Mouse (Mus musculus) neural tube, embryonic 14.5 days (tissue): ENCODE results near the gene Gcn1l1. TPM values are rescaled to one million over a fixed set of nuclear protein-coding genes. Genes with fewer than 3 reads are reported as not detected.

Experiments
- ATAC-seq: fragments of 200-750 bp; cut with Nextera tagmentation; 2 replicates; pipeline ENCODE4 v1.8.0; 2017; ENCODE audit warnings: low read depth, mild to moderate bottlenecking, moderate TSS enrichment, moderate library complexity
- H3K27ac ChIP-seq: fragments of 300-500 bp; sonication (generic); 2 replicates; pipeline ENCODE4 v1.5.1; 2014; ENCODE audit warnings: low read depth, mild to moderate bottlenecking, control low read depth, low read length, moderate library complexity, mixed read lengths
- H3K27me3 ChIP-seq: fragments of 300-500 bp; sonication (generic); 2 replicates; pipeline ENCODE4 v1.6.1; 2014; ENCODE audit warnings: low read length; ENCODE audit not compliant: control insufficient read depth, insufficient read depth
- H3K36me3 ChIP-seq: fragments of 300-500 bp; sonication (generic); 2 replicates; pipeline ENCODE4 v1.6.1; 2014; ENCODE audit warnings: low read length, mixed read lengths; ENCODE audit not compliant: control insufficient read depth, insufficient read depth
- H3K4me1 ChIP-seq: fragments of 300-500 bp; sonication (generic); 2 replicates; pipeline ENCODE4 v1.6.1; 2014; ENCODE audit warnings: low read length; ENCODE audit not compliant: control insufficient read depth, insufficient read depth
- H3K4me2 ChIP-seq: fragments of 300-500 bp; sonication (generic); 2 replicates; pipeline ENCODE4 v1.6.1; 2014; ENCODE audit warnings: mild to moderate bottlenecking, low read depth, low read length, control low read depth
- H3K4me3 ChIP-seq: fragments of 300-500 bp; sonication (generic); 2 replicates; pipeline ENCODE4 v1.5.1; 2014; ENCODE audit warnings: low read depth, low read length, control low read depth, mixed read lengths
- H3K9ac ChIP-seq: fragments of 300-500 bp; sonication (generic); replicated peaks from 2 replicates; pipeline ENCODE4 v1.6.1; 2014; ENCODE audit warnings: low read depth, mild to moderate bottlenecking, control low read depth, low read length, mixed read lengths
- H3K9me3 ChIP-seq: fragments of 300-500 bp; sonication (generic); 2 replicates; pipeline ENCODE4 v1.6.1; 2016; ENCODE audit warnings: low read length; ENCODE audit not compliant: control insufficient read depth
- WGBS: fragments of 180-500 bp; shearing (Covaris S2); extraction: QIAGEN DNeasy Blood & Tissue Kit; methylation state at CpG from one replicate; pipeline ENCODE4 v1.1.7; 2014; 5-methylcytosine and 5-hydroxymethylcytosine counted together
- polyA plus RNA-seq: library from polyadenylated mRNA; unstranded; fragments of >200 nt; fragmentation: Nextera tagmentation; extraction: Ambion mirVana; gene quantifications from 2 replicates; pipeline ENCODE4 v1.2.1, GENCODE M21; 2014

Gcn1l1 gene
- polyA plus RNA-seq, 1 experiment from 2014 or later: 45.2 TPM

DNA sequence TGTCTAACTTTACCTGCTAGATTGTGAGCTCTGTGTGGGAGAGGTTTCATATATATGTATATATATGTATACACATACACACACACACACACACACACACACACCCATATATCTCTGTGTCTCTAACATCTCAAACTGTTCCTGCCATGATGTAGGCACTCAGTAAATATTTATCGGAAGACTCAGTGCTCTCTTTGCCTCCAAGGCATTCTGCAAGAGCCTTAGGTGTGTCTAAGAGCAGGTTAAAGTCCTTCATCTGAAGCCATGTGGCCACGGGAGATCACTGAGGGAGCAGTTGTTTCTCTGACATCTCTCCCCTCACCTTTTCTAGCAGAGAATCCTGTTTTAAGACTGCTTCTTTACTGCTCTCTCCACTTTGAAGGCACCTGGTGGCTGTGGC lies 26.5 kb downstream of the Gcn1l1 start:
- no peak for ATAC-seq
- Histone ChIP-seq H3K4me3 (no peak overlapping the region), H3K36me3 (peaks cover 75% of the 10 kb centered on the region), H3K27me3 (no peaks in the 10 kb centered on the region), H3K4me1 (no peaks in the 10 kb centered on the region), H3K27ac (no peak overlapping the region), H3K9me3 (no peaks in the 10 kb centered on the region), H3K4me2 (no peak overlapping the region), H3K9ac (no peak overlapping the region)
- WGBS: 94% methylated on average over 2 of the region's 2 CpGs

GRCm38 (mm10) chr5:115603561-115603960 lies 38.5 kb downstream of the Gcn1l1 start:
- no peaks in the 10 kb centered on the region for H3K9me3 ChIP-seq
- H3K4me2 ChIP-seq: no peak overlapping the region
- H3K4me3 ChIP-seq: no peak overlapping the region
- no peaks in the 10 kb centered on the region for H3K4me1 ChIP-seq
- H3K36me3 ChIP-seq: peaks cover 74% of the 10 kb centered on the region
- no peak overlapping the region for H3K9ac ChIP-seq
- H3K27me3 ChIP-seq: no peaks in the 10 kb centered on the region
- 98% methylated on average over 6 of the region's 6 CpGs for WGBS
- no peak for ATAC-seq
- H3K27ac ChIP-seq: no peak overlapping the region

GRCm38 (mm10) chr5:115611566-115611965 lies 46.5 kb downstream of the Gcn1l1 start:
- H3K36me3 ChIP-seq: peaks cover 86% of the 10 kb centered on the region
- H3K9me3 ChIP-seq: no peaks in the 10 kb centered on the region
- WGBS: 96% methylated on average over 11 of the region's 11 CpGs
- no peaks in the 10 kb centered on the region for H3K27me3 ChIP-seq
- no peak overlapping the region for H3K9ac ChIP-seq
- no peak overlapping the region for H3K4me3 ChIP-seq
- no peak overlapping the region for H3K4me2 ChIP-seq
- H3K27ac ChIP-seq: no peak overlapping the region
- ATAC-seq: no peak
- no peaks in the 10 kb centered on the region for H3K4me1 ChIP-seq

DNA sequence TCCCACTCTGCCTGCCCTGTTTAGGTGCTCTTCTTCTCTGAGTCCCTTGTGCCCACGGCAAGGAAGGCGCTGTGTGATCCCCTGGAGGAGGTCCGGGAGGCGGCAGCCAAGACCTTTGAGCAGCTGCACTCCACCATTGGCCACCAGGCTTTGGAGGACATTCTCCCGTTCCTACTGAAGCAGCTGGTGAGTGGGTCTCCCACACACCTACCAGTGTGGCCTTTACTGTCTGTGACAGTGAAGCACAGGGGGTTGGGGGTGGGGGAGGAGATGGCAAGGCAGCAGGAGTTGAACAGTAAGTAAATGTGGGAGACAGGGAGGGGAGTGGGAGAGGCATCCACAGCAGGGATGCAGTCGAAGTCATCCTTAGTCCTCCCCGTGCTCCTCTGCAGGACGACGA lies 48.3 kb downstream of the Gcn1l1 start:
- WGBS: 95% methylated on average over 9 of the region's 9 CpGs
- Histone ChIP-seq H3K4me1 (no peaks in the 10 kb centered on the region), H3K4me3 (no peak overlapping the region), H3K27ac (no peak overlapping the region), H3K9ac (no peak overlapping the region), H3K9me3 (no peaks in the 10 kb centered on the region), H3K27me3 (no peaks in the 10 kb centered on the region), H3K36me3 (peaks cover 89% of the 10 kb centered on the region), H3K4me2 (no peak overlapping the region)
- no peak for ATAC-seq

- no peak overlapping the region for H3K9ac ChIP-seq
- H3K27ac ChIP-seq: no peak overlapping the region
- H3K4me1 ChIP-seq: no peaks in the 10 kb centered on the region
- WGBS: 89% methylated on average over 7 of the region's 7 CpGs
- H3K36me3 ChIP-seq: peaks cover 88% of the 10 kb centered on the region
- no peak overlapping the region for H3K4me3 ChIP-seq
- no peaks in the 10 kb centered on the region for H3K27me3 ChIP-seq
- no peak overlapping the region for H3K4me2 ChIP-seq
- H3K9me3 ChIP-seq: no peaks in the 10 kb centered on the region
- ATAC-seq: no peak
Observed at GRCm38 (mm10) chr5:115614948-115615347, 49.9 kb downstream of the Gcn1l1 start.

GRCm38 (mm10) chr5:115619690-115620089 lies 54.6 kb downstream of the Gcn1l1 start:
- H3K27ac ChIP-seq: no peak overlapping the region
- no peak overlapping the region for H3K4me2 ChIP-seq
- 95% methylated on average over 15 of the region's 15 CpGs for WGBS
- H3K36me3 ChIP-seq: peaks cover 66% of the 10 kb centered on the region
- no peak overlapping the region for H3K4me3 ChIP-seq
- no peak for ATAC-seq
- no peak overlapping the region for H3K9ac ChIP-seq
- no peaks in the 10 kb centered on the region for H3K9me3 ChIP-seq
- H3K27me3 ChIP-seq: no peaks in the 10 kb centered on the region
- no peaks in the 10 kb centered on the region for H3K4me1 ChIP-seq

- no peaks in the 10 kb centered on the region for H3K27me3 ChIP-seq
- H3K9me3 ChIP-seq: no peaks in the 10 kb centered on the region
- H3K4me3 ChIP-seq: no peak overlapping the region
- H3K27ac ChIP-seq: no peak overlapping the region
- H3K9ac ChIP-seq: no peak overlapping the region
- WGBS: 91% methylated on average over 7 of the region's 7 CpGs
- peaks cover 37% of the 10 kb centered on the region for H3K36me3 ChIP-seq
- no peak overlapping the region for H3K4me2 ChIP-seq
- ATAC-seq: no peak
- no peaks in the 10 kb centered on the region for H3K4me1 ChIP-seq
Observed at GRCm38 (mm10) chr5:115622686-115623085, 57.6 kb downstream of the Gcn1l1 start.

DNA sequence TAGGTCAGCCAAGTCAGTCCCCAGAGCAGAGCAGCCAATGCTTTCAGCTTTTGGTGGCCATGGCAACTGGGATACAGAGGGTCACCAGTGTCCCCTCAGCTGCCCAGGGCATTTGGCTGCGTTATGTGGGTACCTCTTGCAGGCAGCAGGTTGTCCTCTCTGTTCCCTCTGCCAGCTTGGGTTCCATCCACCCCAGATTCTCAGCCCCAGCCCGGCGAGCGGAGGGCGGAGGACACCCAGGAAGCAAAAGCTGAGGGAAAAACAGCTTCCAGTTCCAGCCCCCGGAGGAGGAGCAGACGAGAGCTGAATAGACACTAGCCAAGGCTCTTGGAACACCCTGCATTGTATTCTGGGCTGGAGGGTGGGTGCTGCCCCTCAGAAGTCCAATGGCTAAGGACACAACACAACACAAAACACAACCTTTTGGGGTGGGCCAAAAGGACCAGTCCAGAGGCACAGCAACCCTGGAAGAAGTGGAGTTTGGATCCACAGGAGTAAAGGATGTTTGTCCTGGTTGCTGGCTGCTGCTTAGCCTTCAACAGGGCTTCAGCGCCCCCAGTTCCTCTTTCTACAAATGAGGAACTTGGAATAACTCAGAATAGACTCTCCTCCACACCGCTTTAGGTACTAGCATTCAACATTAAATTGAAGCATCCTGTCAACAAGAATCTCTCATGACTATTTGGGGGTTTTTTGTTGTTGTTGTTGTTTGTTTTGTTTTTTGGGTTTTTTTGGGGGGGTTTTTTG lies 58.8 kb downstream of the Gcn1l1 start:
- Histone ChIP-seq H3K36me3 (peaks cover 32% of the 10 kb centered on the region), H3K9me3 (no peaks in the 10 kb centered on the region), H3K27ac (no peak overlapping the region), H3K4me2 (no peak overlapping the region), H3K4me1 (no peaks in the 10 kb centered on the region), H3K27me3 (no peaks in the 10 kb centered on the region), H3K9ac (no peak overlapping the region), H3K4me3 (no peak overlapping the region)
- 78% methylated on average over 9 of the region's 9 CpGs for WGBS
- no peak for ATAC-seq

DNA sequence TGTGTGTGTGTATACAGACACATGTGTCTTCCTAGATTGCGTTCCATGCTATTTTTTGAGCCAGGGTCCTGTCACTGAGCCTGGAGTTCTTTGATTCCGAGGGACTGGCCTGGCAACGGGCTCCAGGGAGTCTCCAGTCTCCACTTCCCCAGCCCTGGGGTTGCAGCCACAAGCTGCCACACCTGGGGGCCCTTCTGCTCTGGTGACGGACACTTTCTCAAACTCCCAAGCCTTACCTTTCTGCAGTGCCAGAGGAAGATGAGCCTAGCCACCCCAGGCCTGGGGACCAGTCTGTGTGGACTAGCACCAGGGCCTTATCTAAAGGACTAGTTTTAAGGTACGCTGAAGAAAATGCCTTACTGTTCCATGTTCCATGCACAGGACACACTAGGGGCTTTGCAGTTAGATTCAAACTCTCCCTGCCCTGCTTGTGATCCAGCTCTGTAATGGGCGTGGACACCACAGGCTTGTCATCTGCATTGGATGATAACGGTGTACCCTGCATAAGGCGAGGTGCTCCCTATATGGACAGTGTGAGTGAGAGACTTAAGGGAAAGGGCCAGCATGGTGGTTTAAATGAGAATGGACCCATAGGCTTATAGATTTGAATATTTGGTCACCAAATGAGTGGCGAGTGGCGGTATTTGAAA lies 61.3 kb downstream of the Gcn1l1 start:
- Histone ChIP-seq H3K36me3 (peaks cover 11% of the 10 kb centered on the region), H3K4me1 (peaks cover 8% of the 10 kb centered on the region), H3K27ac (no peak overlapping the region), H3K4me2 (no peak overlapping the region), H3K27me3 (no peaks in the 10 kb centered on the region), H3K4me3 (no peak overlapping the region), H3K9ac (no peak overlapping the region), H3K9me3 (no peaks in the 10 kb centered on the region)
- no peak for ATAC-seq
- 92% methylated on average over 10 of the region's 10 CpGs for WGBS
